Mouse (Mus musculus): ENCODE data around the gene BC035044.
"Not testable (repeated sequence)": the region's sequence is repeated elsewhere in the genome, so short reads cannot be mapped to it uniquely, and the experiment has no call there.

The BC035044 gene

GRCm38 (mm10) chr6:128836191-128836954 lies 54.6 kb downstream of the BC035044 start:
- CTCF ChIA-PET = interaction anchor here (1.1 kb wide), 1 partner anchor 34 kb away, joined by 3 read pairs; no protein-coding TSS in a partner anchor

DNA sequence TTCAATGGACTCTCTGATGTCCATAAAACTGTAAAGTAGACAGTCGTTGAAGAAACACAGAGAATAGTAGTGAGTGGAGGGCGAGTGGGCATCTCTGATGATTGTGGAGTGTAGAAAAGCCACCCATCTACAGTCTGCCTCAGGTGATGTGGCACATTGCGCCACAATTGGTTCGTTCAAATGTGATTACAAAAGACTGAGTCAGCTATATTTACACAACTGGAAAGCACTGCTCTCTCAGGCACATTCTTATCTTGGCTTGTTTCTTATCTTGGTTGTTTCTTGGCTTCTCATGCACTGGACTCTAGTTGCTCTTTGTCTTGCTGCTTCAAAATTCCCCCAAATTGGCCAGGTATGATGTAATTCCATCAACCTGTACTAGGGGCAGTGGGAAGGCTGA lies 55.4 kb downstream of the BC035044 start:
- CTCF ChIA-PET = interaction anchor here (1.1 kb wide), 1 partner anchor 33 kb away, joined by 3 read pairs; no protein-coding TSS in a partner anchor

DNA sequence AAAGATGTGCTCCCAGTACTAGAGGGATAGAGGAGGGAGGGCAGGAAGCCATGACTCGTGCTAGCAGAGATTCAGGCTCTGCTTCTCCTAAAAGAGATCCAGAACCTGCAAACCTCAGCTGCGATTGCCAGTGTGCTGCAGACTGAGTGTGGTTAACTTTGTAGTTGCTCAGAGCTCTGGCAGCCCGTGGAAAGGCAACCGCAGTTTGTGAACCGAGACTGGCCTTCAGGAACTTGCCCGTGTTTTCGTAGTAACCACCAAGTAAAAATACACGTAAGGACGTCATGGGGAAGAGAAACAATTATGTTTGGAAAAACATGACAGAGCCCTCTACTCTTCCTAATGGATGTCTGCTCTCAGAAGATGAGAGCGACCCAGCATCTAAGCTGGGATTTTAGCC lies 57.9 kb downstream of the BC035044 start:
- CTCF ChIA-PET = interaction anchor here (0.6 kb wide), 1 partner anchor 59 kb away, joined by 3 read pairs; no protein-coding TSS in a partner anchor

GRCm38 (mm10) chr6:128829837-128830236 lies 61.1 kb downstream of the BC035044 start:
- CTCF ChIA-PET = no interaction called here

DNA sequence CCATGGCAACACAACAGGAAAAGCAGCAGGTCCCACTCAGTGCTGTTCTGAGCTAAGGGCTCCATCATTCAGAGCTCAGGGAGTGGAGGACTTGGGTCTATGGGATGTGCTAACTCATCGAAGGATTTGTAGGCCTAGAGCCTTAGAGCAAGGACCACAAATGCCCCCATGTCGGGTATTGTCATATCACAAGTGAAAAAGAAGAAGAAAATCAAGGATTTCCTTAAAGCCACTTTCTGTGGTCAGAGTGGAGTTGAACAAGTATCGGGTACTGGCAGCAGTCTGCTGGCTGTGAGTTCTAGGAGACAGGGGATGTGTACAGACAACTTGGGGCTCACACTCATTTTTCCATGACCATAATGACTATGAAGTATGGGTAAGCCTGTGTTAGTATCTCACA lies 64.1 kb downstream of the BC035044 start:
- CTCF ChIA-PET = no interaction called here

DNA sequence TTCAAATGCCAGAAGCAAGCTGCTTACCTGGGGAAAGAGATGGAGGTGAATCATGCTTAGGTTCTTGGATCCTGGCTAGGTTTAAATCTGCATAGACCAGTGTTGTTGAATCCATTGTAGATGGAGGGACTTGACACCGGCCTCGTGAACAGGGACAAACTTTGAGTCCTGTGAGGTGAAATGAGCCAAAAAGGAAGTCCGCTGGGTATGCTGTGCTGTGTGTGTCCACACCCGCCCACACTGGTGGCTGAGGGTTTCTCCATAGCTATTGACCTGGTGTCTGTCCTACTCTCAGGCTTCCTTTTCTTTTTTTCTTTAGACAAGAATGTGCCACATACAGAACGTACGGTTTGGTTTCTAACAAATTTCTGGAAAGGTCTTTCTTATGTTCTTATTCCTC lies 64.8 kb downstream of the BC035044 start, which contains the start of the genes Gm44511 and Klrb1b:
Gene Gm44511 (minus strand): TSS at position 184 of the 400 bp plus-strand sequence.
Gene Klrb1b (minus strand): TSS at position 200 of the 400 bp plus-strand sequence.
- CTCF ChIA-PET = interaction anchor here (0.6 kb wide), 1 partner anchor 65 kb away, joined by 9 read pairs; no protein-coding TSS in a partner anchor

DNA sequence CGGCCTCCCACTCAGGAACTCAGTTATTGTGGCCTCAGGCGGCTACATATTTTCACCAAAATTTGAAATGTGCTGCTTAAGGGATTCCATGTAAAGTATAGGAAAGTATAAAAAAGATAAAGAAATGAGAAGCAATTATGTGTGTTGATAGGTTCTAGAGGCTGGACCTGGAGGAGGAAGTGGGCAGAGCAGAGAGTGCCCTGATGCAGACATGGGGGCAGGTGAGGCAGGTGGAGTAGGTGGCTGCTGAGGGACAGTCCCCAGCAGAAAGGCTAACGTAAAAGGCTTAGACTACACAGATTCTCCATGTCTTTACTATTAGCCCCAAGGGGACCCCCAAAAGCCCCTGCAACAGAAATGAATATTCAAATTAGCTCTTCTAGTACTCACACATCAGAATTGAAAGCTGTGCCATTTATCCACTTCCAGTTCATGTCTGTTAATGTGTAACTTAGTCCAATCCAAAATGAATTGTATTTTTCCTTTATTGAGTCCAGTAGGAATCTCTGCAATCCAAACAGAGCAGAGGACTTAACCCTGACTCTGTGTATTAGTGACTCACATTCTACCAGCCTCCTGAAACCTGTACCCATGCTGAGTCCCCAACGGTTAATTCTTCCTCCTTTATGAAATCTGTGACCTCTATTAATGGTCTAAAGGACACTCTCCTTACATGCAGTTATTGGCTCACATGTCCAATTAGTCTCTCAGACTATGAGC lies 72.7 kb downstream of the BC035044 start:
- CTCF ChIA-PET = no interaction called here

DNA sequence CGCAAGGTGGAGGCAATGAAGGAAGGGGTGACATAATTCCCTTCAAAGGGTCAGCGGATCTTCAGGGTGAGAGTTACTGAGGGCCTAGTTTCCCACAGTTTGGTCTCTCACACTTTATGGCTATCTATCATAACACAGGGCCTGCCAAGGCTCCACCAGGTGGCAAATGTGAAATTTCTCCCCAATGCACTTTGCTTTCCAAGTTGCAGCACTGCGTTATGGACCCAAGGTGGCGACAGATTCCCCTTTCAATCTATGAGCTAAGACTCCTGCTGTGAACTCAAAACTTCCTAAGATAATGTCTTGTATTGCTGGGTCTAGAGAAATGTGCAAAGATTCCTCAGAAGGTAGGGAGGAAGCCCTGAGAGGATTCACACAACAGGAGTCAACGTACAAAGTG lies 82.4 kb downstream of the BC035044 start:
- CTCF ChIA-PET = no interaction called here

DNA sequence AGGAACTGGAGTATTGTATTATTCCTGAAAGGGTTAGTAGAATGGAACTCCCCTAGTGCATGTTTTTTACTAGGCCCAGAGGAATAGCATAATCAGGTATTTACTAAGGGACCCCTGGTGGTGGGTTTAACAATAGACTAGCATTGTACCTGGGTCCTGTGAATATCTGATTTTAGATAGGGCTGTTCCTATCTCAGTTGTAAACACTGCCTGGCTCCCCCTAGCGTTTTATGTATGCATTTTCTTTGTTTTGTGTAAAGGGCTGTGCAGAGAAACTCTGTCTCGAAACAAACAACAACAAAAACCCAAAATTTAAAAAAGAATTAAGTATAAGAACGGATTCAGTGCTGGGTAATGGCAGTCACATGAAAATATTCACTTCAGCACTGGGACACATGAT lies 83.9 kb downstream of the BC035044 start:
- CTCF ChIA-PET = interaction anchor here (0.8 to 1.3 kb wide), 2 partner anchors 9 to 447 kb away, joined by 4 read pairs; no protein-coding TSS in a partner anchor

- CTCF ChIA-PET = interaction anchor here (0.7 to 1.4 kb wide), 2 partner anchors 33 to 375 kb away, joined by 3 to 5 read pairs; partner anchors contain the start of gene Clec2d
Measured at GRCm38 (mm10) chr6:128804823-128805640, 85.9 kb downstream of the BC035044 start.

DNA sequence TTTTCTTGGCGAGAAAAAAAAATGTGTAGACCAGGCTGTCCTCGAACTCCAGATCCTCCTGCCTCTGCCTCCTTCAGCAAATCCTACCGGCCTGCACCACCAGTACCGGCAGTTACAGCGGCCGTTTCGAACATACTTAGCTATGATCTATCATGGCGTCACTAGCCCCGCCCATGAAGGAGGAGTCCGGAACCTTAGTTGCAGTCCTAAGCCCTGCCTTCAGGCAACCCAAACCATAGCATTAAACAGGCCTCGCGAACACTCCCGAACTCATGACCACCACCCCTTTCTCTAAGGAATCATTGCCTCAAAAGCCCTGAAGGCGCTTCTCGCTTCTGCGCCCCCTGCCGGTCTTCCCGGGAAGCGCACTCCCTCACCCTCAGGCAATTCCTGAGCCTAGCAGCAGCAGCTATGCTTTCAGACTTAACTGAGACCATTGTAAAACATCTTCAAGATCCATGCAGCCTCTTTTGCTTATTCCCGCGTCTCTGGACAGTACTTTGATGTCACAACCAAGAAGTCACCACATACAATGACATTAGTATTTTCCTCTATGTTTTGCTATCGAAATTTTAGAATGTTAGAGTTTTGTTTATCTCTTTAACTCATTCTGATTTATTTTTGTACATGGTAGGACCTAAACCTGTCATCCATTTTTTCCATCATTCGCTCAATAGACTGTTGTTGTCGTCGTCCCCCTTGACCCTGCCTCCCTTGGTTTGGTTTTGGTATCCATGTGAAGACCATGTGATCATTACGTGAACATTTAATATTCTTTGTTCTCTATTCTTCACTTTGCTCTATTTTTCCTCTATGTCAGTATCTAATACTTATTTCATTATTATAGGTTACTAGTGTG lies 87.7 kb downstream of the BC035044 start:
- CTCF ChIA-PET = interaction anchor here (0.8 to 1.2 kb wide), 3 partner anchors 13 to 38 kb away, joined by 3 to 5 read pairs (median 3); no protein-coding TSS in a partner anchor

- CTCF ChIA-PET = interaction anchor here (0.8 to 1.2 kb wide), 3 partner anchors 13 to 37 kb away, joined by 3 to 5 read pairs (median 3); no protein-coding TSS in a partner anchor
Measured at GRCm38 (mm10) chr6:128802557-128802956, 88.4 kb downstream of the BC035044 start.

DNA sequence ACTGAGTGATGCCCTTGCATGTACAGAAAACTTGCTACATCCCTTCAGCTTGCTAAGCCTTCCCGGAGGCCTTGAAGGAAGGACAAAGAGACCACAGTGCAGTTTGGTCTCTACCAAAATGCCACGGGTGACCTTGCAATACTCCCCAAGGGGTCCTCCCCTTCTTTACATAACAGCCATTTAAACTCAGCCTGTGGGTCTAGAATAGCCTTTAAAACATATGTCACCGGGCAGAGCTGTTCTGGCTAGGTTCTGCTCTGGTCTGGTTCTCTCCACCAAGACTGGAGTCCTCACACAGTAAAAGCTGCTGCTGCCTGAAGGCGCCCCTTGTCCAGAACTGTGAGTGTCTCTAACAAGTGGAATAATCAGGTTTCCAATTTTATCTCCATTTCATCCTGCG lies 90.2 kb downstream of the BC035044 start:
- CTCF ChIA-PET = not testable (repeated sequence)

DNA sequence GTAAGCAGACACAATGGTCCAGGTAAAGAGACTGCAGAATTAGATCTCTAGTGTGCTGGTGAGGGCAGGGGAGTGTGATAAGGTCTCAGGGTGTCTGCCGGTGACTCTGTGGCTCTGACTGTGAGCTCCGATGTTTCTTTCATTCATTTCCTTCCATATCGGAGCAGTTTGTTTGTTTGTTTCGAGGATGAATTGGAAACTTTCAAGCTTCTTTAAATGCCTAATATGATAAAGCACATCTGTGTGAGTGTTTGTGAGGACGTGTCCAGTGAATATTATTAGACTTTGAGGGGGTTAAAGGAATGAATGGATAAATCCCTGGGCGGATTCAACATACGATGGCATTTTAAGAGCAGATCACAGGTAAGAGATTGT lies 91.0 kb downstream of the BC035044 start:
- CTCF ChIA-PET = no interaction called here

- CTCF ChIA-PET = interaction anchor here (0.6 kb wide), 1 partner anchor 289 kb away, joined by 8 read pairs; no protein-coding TSS in a partner anchor
Measured at GRCm38 (mm10) chr6:128799144-128799895, 91.6 kb downstream of the BC035044 start.

All from spleen, embryonic (tissue).